Mouse (Mus musculus) ES-CJ7 (cell line): Measurements from ENCODE around the gene Slc35f4.
"Not testable (repeated sequence)": the region's sequence is repeated elsewhere in the genome, so short reads cannot be mapped to it uniquely, and the experiment has no call there.

Source experiments
- DNase-seq: peaks from one replicate; pipeline ENCODE4 v3.0.0; 2011; ENCODE audit warnings: low read depth, low spot score

The Slc35f4 gene

GRCm38 (mm10) chr14:49278880-49279279 lies 247.0 kb downstream of the Slc35f4 start:
- DNase-seq = no peak

- DNase-seq = not testable (repeated sequence)
Measured at GRCm38 (mm10) chr14:49278479-49278878, 247.4 kb downstream of the Slc35f4 start.

DNA sequence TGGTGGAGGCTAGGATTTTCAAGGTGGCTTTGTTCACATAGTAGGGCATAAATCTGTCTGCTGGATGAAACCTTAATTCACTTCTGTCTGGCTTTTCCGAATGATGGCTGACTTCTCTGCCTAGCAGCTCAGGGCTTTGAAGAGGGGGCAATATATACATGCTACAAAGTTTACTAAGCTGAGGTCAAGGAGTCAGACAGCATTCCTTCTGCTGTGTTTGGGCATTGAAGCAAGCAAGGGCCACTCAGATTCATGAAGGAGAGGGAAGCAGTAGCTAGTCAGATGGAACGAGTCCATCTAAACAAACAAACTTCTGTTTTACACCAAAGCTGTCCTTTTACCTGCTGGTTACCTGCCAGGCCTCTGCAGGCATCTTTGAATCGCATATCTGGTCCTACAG lies 248.2 kb downstream of the Slc35f4 start:
- no peak for DNase-seq

- DNase-seq = peak; percentile 90
Measured at GRCm38 (mm10) chr14:49275376-49275775, 250.5 kb downstream of the Slc35f4 start.

DNA sequence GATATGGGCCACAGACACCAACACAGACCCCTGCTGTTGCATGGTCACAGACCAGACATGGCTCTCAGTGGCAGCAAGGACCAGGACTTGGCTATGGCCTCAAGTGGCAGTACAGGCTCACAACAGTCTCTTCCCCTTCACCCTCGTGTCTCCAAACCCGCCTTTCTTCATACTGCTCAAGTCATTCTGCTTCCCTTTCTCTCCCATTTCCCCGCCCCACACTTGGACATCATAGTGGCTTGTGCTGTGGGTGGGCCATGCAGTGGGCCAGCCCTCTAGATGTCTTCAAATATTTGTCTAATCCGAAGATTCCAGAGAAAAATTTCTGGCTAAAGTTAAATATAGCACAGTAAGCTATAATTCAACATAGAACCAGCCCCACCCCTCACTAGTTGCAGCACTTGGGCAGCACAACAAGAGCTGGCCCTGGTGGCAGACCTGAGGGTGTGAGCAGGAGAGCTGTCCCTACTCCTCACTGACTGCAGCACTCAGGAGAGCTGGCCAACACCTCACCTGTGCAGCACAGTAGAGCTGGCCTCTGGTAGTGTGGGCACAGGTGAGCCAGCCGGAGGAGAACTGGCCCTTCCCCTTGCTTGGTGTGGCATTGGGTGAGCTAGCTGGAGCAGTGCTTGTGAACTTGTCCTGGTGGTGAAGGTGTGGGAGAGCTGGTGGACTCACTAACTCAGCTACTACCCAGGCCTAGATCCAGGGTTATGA lies 260.4 kb downstream of the Slc35f4 start:
- DNase-seq = no peak
